Mouse (Mus musculus) limb, embryonic 10.5 days (tissue): ENCODE results near the gene Aldh1a2. TPM values are rescaled to one million over a fixed set of nuclear protein-coding genes. Genes with fewer than 3 reads are reported as not detected.

Experiments used
- DNase-seq: peaks from one replicate; pipeline ENCODE4 v3.0.0-alpha.2; 2017; ENCODE audit warnings: low spot score
- H3K27ac ChIP-seq: fragments of 300-500 bp; sonication (generic); 2 replicates; pipeline ENCODE4 v1.5.1; 2016; ENCODE audit warnings: mild to moderate bottlenecking
- H3K27me3 ChIP-seq: fragments of 300-500 bp; sonication (generic); 2 replicates; pipeline ENCODE4 v1.6.1; 2016; ENCODE audit warnings: low read depth, mild to moderate bottlenecking; ENCODE audit not compliant: poor library complexity, severe bottlenecking
- H3K36me3 ChIP-seq: fragments of 300-500 bp; sonication (generic); 2 replicates; pipeline ENCODE4 v1.6.1; 2016; ENCODE audit warnings: mild to moderate bottlenecking, moderate library complexity
- H3K4me1 ChIP-seq: fragments of 300-500 bp; sonication (generic); 2 replicates; pipeline ENCODE4 v1.6.1; 2016
- H3K4me3 ChIP-seq: fragments of 300-500 bp; sonication (generic); 2 replicates; pipeline ENCODE4 v1.5.1; 2016; ENCODE audit warnings: mild to moderate bottlenecking, moderate library complexity
- H3K9me3 ChIP-seq: fragments of 300-500 bp; sonication (generic); replicated peaks from 2 replicates; pipeline ENCODE4 v1.6.1; 2016; ENCODE audit warnings: mild to moderate bottlenecking
- WGBS: fragments of 180-500 bp; shearing (Covaris S2); methylation state at CpG from one replicate; pipeline ENCODE4 v1.1.7; 2016; 5-methylcytosine and 5-hydroxymethylcytosine counted together
- polyA plus RNA-seq: library from polyadenylated mRNA; unstranded; fragments of >200 nt; fragmentation: Nextera tagmentation; extraction: Ambion mirVana; gene quantifications from 2 replicates; pipeline ENCODE4 v1.2.1, GENCODE M21; 2016

Gene Aldh1a2
- polyA plus RNA-seq, 1 experiment from 2014 or later, result 23.7 TPM

GRCm38 (mm10) chr9:71319776-71320175, 104.2 kb downstream of the Aldh1a2 start:
- H3K4me3 ChIP-seq, result no peak overlapping the region
- H3K27me3 ChIP-seq, result peaks cover 34% of the 10 kb centered on the region; the same call in 1 of the 2 replicates
- no peaks in the 10 kb centered on the region for H3K36me3 ChIP-seq
- no peak for DNase-seq
- WGBS, result 91% methylated on average over 5 of the region's 5 CpGs
- no peak overlapping the region for H3K27ac ChIP-seq
- H3K4me1 ChIP-seq, result peaks cover 12% of the 10 kb centered on the region
- H3K9me3 ChIP-seq, result no peaks in the 10 kb centered on the region

- no peak for DNase-seq
- 57% methylated on average over 11 of the region's 11 CpGs for WGBS
- H3K9me3 ChIP-seq, result no peaks in the 10 kb centered on the region
- H3K4me1 ChIP-seq, result peaks cover 12% of the 10 kb centered on the region
- no peak overlapping the region for H3K27ac ChIP-seq
- H3K4me3 ChIP-seq, result no peak overlapping the region
- H3K27me3 ChIP-seq, result peaks cover 33% of the 10 kb centered on the region; the same call in 1 of the 2 replicates
- no peaks in the 10 kb centered on the region for H3K36me3 ChIP-seq
Observed at GRCm38 (mm10) chr9:71320246-71321155, 104.9 kb downstream of the Aldh1a2 start.

- Histone ChIP-seq H3K4me3 (no peak overlapping the region), H3K27me3 (peaks cover 26% of the 10 kb centered on the region; the same call in 1 of the 2 replicates), H3K4me1 (peaks cover 21% of the 10 kb centered on the region)
Observed at GRCm38 (mm10) chr9:71321436-71321835, 105.8 kb downstream of the Aldh1a2 start.

GRCm38 (mm10) chr9:71321871-71322270, 106.3 kb downstream of the Aldh1a2 start:
- no peaks in the 10 kb centered on the region for H3K9me3 ChIP-seq
- H3K27me3 ChIP-seq, result peaks cover 22% of the 10 kb centered on the region; the same call in 1 of the 2 replicates
- peaks cover 25% of the 10 kb centered on the region for H3K4me1 ChIP-seq
- H3K4me3 ChIP-seq, result no peak overlapping the region
- 0 out of 2 replicates have a peak overlapping the region, but pooled peaks have one; percentile 25 for H3K27ac ChIP-seq
- WGBS, result 60% methylated on average over 6 of the region's 6 CpGs
- DNase-seq, result no peak
- H3K36me3 ChIP-seq, result no peaks in the 10 kb centered on the region

More at GRCm38 (mm10) chr9:71321436-71321835, 105.8 kb downstream of the Aldh1a2 start:
- no peak for DNase-seq
- WGBS, result 65% methylated on average over 7 of the region's 7 CpGs
- H3K36me3 ChIP-seq, result no peaks in the 10 kb centered on the region
- 0 out of 2 replicates have a peak overlapping the region, but pooled peaks have one; percentile 25 for H3K27ac ChIP-seq
- no peaks in the 10 kb centered on the region for H3K9me3 ChIP-seq

- H3K4me3 ChIP-seq, result no peak overlapping the region
- H3K27me3 ChIP-seq, result peaks cover 20% of the 10 kb centered on the region; the same call in 1 of the 2 replicates
- no peaks in the 10 kb centered on the region for H3K9me3 ChIP-seq
- peaks cover 28% of the 10 kb centered on the region for H3K4me1 ChIP-seq
- DNase-seq, result no peak
- H3K27ac ChIP-seq, result no peak overlapping the region
- H3K36me3 ChIP-seq, result no peaks in the 10 kb centered on the region
- WGBS, result 45% methylated on average over 1 of the region's 1 CpGs
Observed at GRCm38 (mm10) chr9:71323303-71323952, 107.8 kb downstream of the Aldh1a2 start.

- H3K36me3 ChIP-seq, result no peaks in the 10 kb centered on the region
- no peaks in the 10 kb centered on the region for H3K9me3 ChIP-seq
- DNase-seq, result no peak
- H3K27ac ChIP-seq, result no peak overlapping the region
- peaks cover 16% of the 10 kb centered on the region; the same call in 1 of the 2 replicates for H3K27me3 ChIP-seq
- 83% methylated on average over 5 of the region's 5 CpGs for WGBS
- peaks cover 28% of the 10 kb centered on the region for H3K4me1 ChIP-seq
- no peak overlapping the region for H3K4me3 ChIP-seq
Observed at GRCm38 (mm10) chr9:71324060-71324459, 108.5 kb downstream of the Aldh1a2 start.

GRCm38 (mm10) chr9:71326261-71326660, 110.7 kb downstream of the Aldh1a2 start:
- Histone ChIP-seq H3K4me1 (peaks cover 26% of the 10 kb centered on the region), H3K9me3 (no peaks in the 10 kb centered on the region), H3K27me3 (peaks cover 20% of the 10 kb centered on the region; the same call in 1 of the 2 replicates), H3K4me3 (no peak overlapping the region), H3K36me3 (no peaks in the 10 kb centered on the region), H3K27ac (peak overlapping the region; percentile 61)
- WGBS, result 66% methylated on average over 4 of the region's 4 CpGs
- no peak for DNase-seq

GRCm38 (mm10) chr9:71331661-71332060, 116.1 kb downstream of the Aldh1a2 start:
- WGBS, result 74% methylated on average over 3 of the region's 3 CpGs

GRCm38 (mm10) chr9:71336674-71337073, 121.1 kb downstream of the Aldh1a2 start:
- no peak overlapping the region for H3K27ac ChIP-seq
- peaks cover 60% of the 10 kb centered on the region for H3K27me3 ChIP-seq
- peaks cover 30% of the 10 kb centered on the region for H3K4me1 ChIP-seq
- no peak overlapping the region for H3K4me3 ChIP-seq
- H3K9me3 ChIP-seq, result no peaks in the 10 kb centered on the region
- DNase-seq, result no peak
- H3K36me3 ChIP-seq, result no peaks in the 10 kb centered on the region
- WGBS, result 62% methylated on average over 4 of the region's 4 CpGs

More at GRCm38 (mm10) chr9:71331661-71332060, 116.1 kb downstream of the Aldh1a2 start:
- Histone ChIP-seq H3K4me3 (no peak overlapping the region), H3K27ac (no peak overlapping the region), H3K27me3 (peaks cover 58% of the 10 kb centered on the region), H3K9me3 (no peaks in the 10 kb centered on the region), H3K36me3 (no peaks in the 10 kb centered on the region), H3K4me1 (peaks cover 13% of the 10 kb centered on the region)
- DNase-seq, result no peak

GRCm38 (mm10) chr9:71337425-71337824, 121.8 kb downstream of the Aldh1a2 start:
- H3K27me3 ChIP-seq, result peaks cover 52% of the 10 kb centered on the region
- no peaks in the 10 kb centered on the region for H3K9me3 ChIP-seq
- H3K36me3 ChIP-seq, result no peaks in the 10 kb centered on the region
- no peak overlapping the region for H3K27ac ChIP-seq
- no peak overlapping the region for H3K4me3 ChIP-seq
- WGBS, result 23% methylated on average over 3 of the region's 3 CpGs
- peak; percentile 76 for DNase-seq
- H3K4me1 ChIP-seq, result peaks cover 32% of the 10 kb centered on the region

- H3K27me3 ChIP-seq, result peaks cover 26% of the 10 kb centered on the region
- DNase-seq, result no peak
- no peaks in the 10 kb centered on the region for H3K9me3 ChIP-seq
- 70% methylated on average over 5 of the region's 5 CpGs for WGBS
- peaks cover 27% of the 10 kb centered on the region for H3K4me1 ChIP-seq
- no peak overlapping the region for H3K27ac ChIP-seq
- H3K4me3 ChIP-seq, result no peak overlapping the region
- H3K36me3 ChIP-seq, result no peaks in the 10 kb centered on the region
Observed at GRCm38 (mm10) chr9:71340116-71340515, 124.5 kb downstream of the Aldh1a2 start.
